Mouse (Mus musculus) intestine, embryonic 15.5 days (tissue): ENCODE results near the gene Hils1. TPM values are rescaled to one million over a fixed set of nuclear protein-coding genes. Genes with fewer than 3 reads are reported as not detected.

Experiments used
- ATAC-seq: fragments of 200-750 bp; cut with Nextera tagmentation; 2 replicates; pipeline ENCODE4 v1.8.0; 2017; ENCODE audit warnings: moderate TSS enrichment, moderate library complexity
- H3K27ac ChIP-seq: fragments of 300-500 bp; sonication (generic); 2 replicates; pipeline ENCODE4 v1.5.1; 2015; ENCODE audit warnings: mild to moderate bottlenecking, inconsistent platforms
- H3K27me3 ChIP-seq: fragments of 300-500 bp; sonication (generic); replicated peaks from 2 replicates; pipeline ENCODE4 v1.6.1; 2015; ENCODE audit warnings: inconsistent platforms
- H3K36me3 ChIP-seq: fragments of 300-500 bp; sonication (generic); 2 replicates; pipeline ENCODE4 v1.6.1; 2015; ENCODE audit warnings: inconsistent platforms
- H3K4me1 ChIP-seq: fragments of 300-500 bp; sonication (generic); replicated peaks from 2 replicates; pipeline ENCODE4 v1.6.1; 2015; ENCODE audit warnings: inconsistent platforms
- H3K4me2 ChIP-seq: fragments of 300-500 bp; sonication (generic); replicated peaks from 2 replicates; pipeline ENCODE4 v1.6.1; 2015; ENCODE audit warnings: mild to moderate bottlenecking, inconsistent platforms
- H3K4me3 ChIP-seq: fragments of 300-500 bp; sonication (generic); replicated peaks from 2 replicates; pipeline ENCODE4 v1.5.1; 2015; ENCODE audit warnings: inconsistent platforms
- H3K9ac ChIP-seq: fragments of 300-500 bp; sonication (generic); 2 replicates; pipeline ENCODE4 v1.6.1; 2015; ENCODE audit warnings: inconsistent platforms
- H3K9me3 ChIP-seq: fragments of 300-500 bp; sonication (generic); 2 replicates; pipeline ENCODE4 v1.6.1; 2016; ENCODE audit warnings: inconsistent platforms
- WGBS: fragments of 180-500 bp; shearing (Covaris S2); methylation state at CpG from one replicate; pipeline ENCODE4 v1.1.7; 2015; 5-methylcytosine and 5-hydroxymethylcytosine counted together
- polyA plus RNA-seq: library from polyadenylated mRNA; unstranded; fragments of >200 nt; fragmentation: Nextera tagmentation; extraction: Ambion mirVana; gene quantifications from 2 replicates; pipeline ENCODE4 v1.2.1, GENCODE M21; 2015

The Hils1 gene
- polyA plus RNA-seq, 1 experiment from 2014 or later, result not detected

- ATAC-seq, result peak; percentile 40
- Histone ChIP-seq H3K27ac (no peak overlapping the region), H3K9ac (no peak overlapping the region), H3K4me2 (peak overlapping the region; percentile 61), H3K4me3 (peak overlapping the region; percentile 10; the same call in 1 of the 2 replicates), H3K36me3 (no peaks in the 10 kb centered on the region), H3K9me3 (no peaks in the 10 kb centered on the region), H3K27me3 (no peaks in the 10 kb centered on the region), H3K4me1 (0 out of 2 replicates have a peak, but pooled peaks cover 5% of the 10 kb centered on the region)
- 46% methylated on average over 9 of the region's 9 CpGs for WGBS
These were observed 11.0 kb downstream of the Hils1 start for GRCm38 (mm10) chr11:94978178-94978915.

GRCm38 (mm10) chr11:94978947-94979346, 11.6 kb downstream of the Hils1 start:
- H3K27ac ChIP-seq, result no peak overlapping the region
- peak overlapping the region; percentile 61 for H3K4me2 ChIP-seq
- no peaks in the 10 kb centered on the region for H3K9me3 ChIP-seq
- H3K4me1 ChIP-seq, result 0 out of 2 replicates have a peak, but pooled peaks cover 5% of the 10 kb centered on the region
- peak; percentile 94 for ATAC-seq
- H3K9ac ChIP-seq, result no peak overlapping the region
- no peaks in the 10 kb centered on the region for H3K27me3 ChIP-seq
- under 1% methylated on average over 20 of the region's 20 CpGs for WGBS
- H3K36me3 ChIP-seq, result no peaks in the 10 kb centered on the region
- peak overlapping the region; percentile 10; the same call in 1 of the 2 replicates for H3K4me3 ChIP-seq

- 68% methylated on average over 11 of the region's 11 CpGs for WGBS
- Histone ChIP-seq H3K27me3 (no peaks in the 10 kb centered on the region), H3K4me1 (0 out of 2 replicates have a peak, but pooled peaks cover 5% of the 10 kb centered on the region), H3K9ac (no peak overlapping the region), H3K9me3 (no peaks in the 10 kb centered on the region), H3K4me2 (peak overlapping the region; percentile 61), H3K27ac (no peak overlapping the region), H3K36me3 (no peaks in the 10 kb centered on the region), H3K4me3 (no peak overlapping the region)
- ATAC-seq, result peak; percentile 39
These were observed 12.2 kb downstream of the Hils1 start for GRCm38 (mm10) chr11:94979462-94980179.

- no peak for ATAC-seq
- Histone ChIP-seq H3K4me1 (peaks cover 22% of the 10 kb centered on the region), H3K4me2 (no peak overlapping the region), H3K9ac (no peak overlapping the region), H3K9me3 (no peaks in the 10 kb centered on the region), H3K27me3 (no peaks in the 10 kb centered on the region), H3K27ac (peak overlapping the region; percentile 36; the same call in 1 of the 2 replicates), H3K36me3 (no peaks in the 10 kb centered on the region), H3K4me3 (no peak overlapping the region)
- 22% methylated on average over 1 of the region's 1 CpGs for WGBS
These were observed 17.7 kb downstream of the Hils1 start for GRCm38 (mm10) chr11:94985140-94985539.

- Histone ChIP-seq H3K4me2 (no peak overlapping the region), H3K4me3 (no peak overlapping the region), H3K9me3 (no peaks in the 10 kb centered on the region), H3K27me3 (no peaks in the 10 kb centered on the region), H3K36me3 (no peaks in the 10 kb centered on the region), H3K4me1 (peaks cover 27% of the 10 kb centered on the region), H3K27ac (no peak overlapping the region), H3K9ac (no peak overlapping the region)
- ATAC-seq, result no peak
- 67% methylated on average over 5 of the region's 5 CpGs for WGBS
These were observed 18.4 kb downstream of the Hils1 start for GRCm38 (mm10) chr11:94985822-94986221.

- Histone ChIP-seq H3K9me3 (no peaks in the 10 kb centered on the region), H3K4me2 (no peak overlapping the region), H3K36me3 (no peaks in the 10 kb centered on the region), H3K4me1 (peaks cover 27% of the 10 kb centered on the region), H3K27me3 (no peaks in the 10 kb centered on the region), H3K9ac (no peak overlapping the region), H3K4me3 (no peak overlapping the region), H3K27ac (no peak overlapping the region)
- 58% methylated on average over 2 of the region's 2 CpGs for WGBS
- ATAC-seq, result no peak
These were observed 19.0 kb downstream of the Hils1 start for GRCm38 (mm10) chr11:94986435-94986834.

GRCm38 (mm10) chr11:94987341-94987740, 19.9 kb downstream of the Hils1 start:
- no peak overlapping the region for H3K4me3 ChIP-seq
- H3K4me1 ChIP-seq, result peaks cover 32% of the 10 kb centered on the region
- H3K9ac ChIP-seq, result no peak overlapping the region
- no peak overlapping the region for H3K4me2 ChIP-seq
- WGBS, result 41% methylated on average over 6 of the region's 6 CpGs
- no peak for ATAC-seq
- no peak overlapping the region for H3K27ac ChIP-seq
- H3K9me3 ChIP-seq, result no peaks in the 10 kb centered on the region
- no peaks in the 10 kb centered on the region for H3K27me3 ChIP-seq
- H3K36me3 ChIP-seq, result no peaks in the 10 kb centered on the region

GRCm38 (mm10) chr11:94987851-94988250, 20.5 kb downstream of the Hils1 start:
- Histone ChIP-seq H3K27me3 (no peaks in the 10 kb centered on the region), H3K4me3 (no peak overlapping the region), H3K9ac (no peak overlapping the region), H3K27ac (no peak overlapping the region), H3K9me3 (no peaks in the 10 kb centered on the region), H3K36me3 (no peaks in the 10 kb centered on the region), H3K4me1 (peaks cover 37% of the 10 kb centered on the region), H3K4me2 (no peak overlapping the region)
- 81% methylated on average over 8 of the region's 8 CpGs for WGBS
- ATAC-seq, result no peak

- H3K4me1 ChIP-seq, result peaks cover 49% of the 10 kb centered on the region
- H3K4me2 ChIP-seq, result peak overlapping the region; percentile 93
- no peak for ATAC-seq
- H3K9ac ChIP-seq, result peak overlapping the region; percentile 52
- H3K36me3 ChIP-seq, result no peaks in the 10 kb centered on the region
- H3K9me3 ChIP-seq, result no peaks in the 10 kb centered on the region
- 17% methylated on average over 10 of the region's 10 CpGs for WGBS
- H3K4me3 ChIP-seq, result peak overlapping the region; percentile 47
- no peaks in the 10 kb centered on the region for H3K27me3 ChIP-seq
- peak overlapping the region; percentile 92 for H3K27ac ChIP-seq
These were observed 21.6 kb downstream of the Hils1 start for GRCm38 (mm10) chr11:94988780-94989561.

- 1% methylated on average over 12 of the region's 12 CpGs for WGBS
- Histone ChIP-seq H3K4me3 (peak overlapping the region; percentile 47), H3K9ac (peak overlapping the region; percentile 52), H3K27me3 (no peaks in the 10 kb centered on the region), H3K36me3 (no peaks in the 10 kb centered on the region), H3K4me1 (peaks cover 55% of the 10 kb centered on the region), H3K9me3 (no peaks in the 10 kb centered on the region), H3K4me2 (peak overlapping the region; percentile 93), H3K27ac (peak overlapping the region; percentile 92)
- ATAC-seq, result peak; percentile 62
These were observed 22.2 kb downstream of the Hils1 start for GRCm38 (mm10) chr11:94989562-94990017.

GRCm38 (mm10) chr11:94990102-94990748, 22.8 kb downstream of the Hils1 start:
- peaks cover 61% of the 10 kb centered on the region for H3K4me1 ChIP-seq
- peak overlapping the region; percentile 92 for H3K27ac ChIP-seq
- WGBS, result 54% methylated on average over 6 of the region's 6 CpGs
- peak overlapping the region; percentile 82 for H3K9ac ChIP-seq
- H3K4me3 ChIP-seq, result peak overlapping the region; percentile 91
- no peak for ATAC-seq
- no peaks in the 10 kb centered on the region for H3K36me3 ChIP-seq
- H3K9me3 ChIP-seq, result no peaks in the 10 kb centered on the region
- H3K27me3 ChIP-seq, result no peaks in the 10 kb centered on the region
- H3K4me2 ChIP-seq, result peak overlapping the region; percentile 93
